Mouse (Mus musculus): ENCODE results near the gene Elp4.

DNA sequence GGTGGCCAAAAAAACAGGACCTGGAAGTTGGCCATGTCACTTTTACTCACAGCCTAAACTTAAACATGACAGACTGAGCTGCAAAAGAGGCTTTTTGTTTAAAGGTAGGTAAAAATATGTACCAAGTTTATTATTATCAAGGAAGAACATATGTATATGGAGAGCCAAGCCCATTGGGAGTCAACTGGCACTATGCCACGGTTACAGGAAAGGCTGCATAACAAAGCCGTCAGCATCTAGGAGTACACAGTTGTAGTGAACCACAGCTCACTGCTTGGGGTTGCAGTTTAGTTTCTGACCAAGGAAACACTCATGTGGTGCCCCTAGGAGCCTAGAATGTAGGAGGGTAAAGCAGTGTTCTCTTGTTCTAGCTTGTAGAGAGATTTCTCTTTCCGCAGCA is 195.2 kb downstream of the Elp4 start:
- TF ChIP-seq CTCF (IDR thresholded peaks at IDR 0.05; ENCODE audit: low read depth, low read length) (no peak), POLR2A (IDR thresholded peaks at IDR 0.05; ENCODE audit: borderline replicate concordance, low read depth, low read length) (no peak)

Data from bone marrow macrophage, adult 2 months (primary cell).